Mouse (Mus musculus) intestine, postnatal 0 days (tissue): Measurements from ENCODE around the gene Hnrnph1. TPM values are rescaled to one million over a fixed set of nuclear protein-coding genes. Genes with fewer than 3 reads are reported as not detected.
"Not testable (repeated sequence)": the region's sequence is repeated elsewhere in the genome, so short reads cannot be mapped to it uniquely, and the experiment has no call there.

Experiments
- ATAC-seq: fragments of 200-750 bp; cut with Nextera tagmentation; 2 replicates; pipeline ENCODE4 v1.8.0; 2017; ENCODE audit warnings: mild to moderate bottlenecking, moderate TSS enrichment, moderate library complexity
- H3K27ac ChIP-seq: fragments of 300-500 bp; sonication (generic); 2 replicates; pipeline ENCODE4 v1.5.1; 2014; ENCODE audit warnings: mild to moderate bottlenecking, low read depth, low read length, moderate library complexity
- H3K27me3 ChIP-seq: fragments of 300-500 bp; sonication (generic); replicated peaks from 2 replicates; pipeline ENCODE4 v1.6.1; 2014; ENCODE audit warnings: low read length, mixed read lengths; ENCODE audit not compliant: control insufficient read depth, insufficient read depth
- H3K36me3 ChIP-seq: fragments of 300-500 bp; sonication (generic); 2 replicates; pipeline ENCODE4 v1.6.1; 2014; ENCODE audit warnings: mild to moderate bottlenecking, moderate library complexity; ENCODE audit not compliant: control insufficient read depth, insufficient read depth
- H3K4me1 ChIP-seq: fragments of 300-500 bp; sonication (generic); replicated peaks from 2 replicates; pipeline ENCODE4 v1.6.1; 2014; ENCODE audit warnings: antibody characterized with exemption, low read length, mixed read lengths; ENCODE audit not compliant: control insufficient read depth, insufficient read depth
- H3K4me2 ChIP-seq: fragments of 300-500 bp; sonication (generic); replicated peaks from 2 replicates; pipeline ENCODE4 v1.6.1; 2014; ENCODE audit warnings: low read depth, mild to moderate bottlenecking, moderate library complexity
- H3K4me3 ChIP-seq: fragments of 300-500 bp; sonication (generic); 2 replicates; pipeline ENCODE4 v1.5.1; 2014; ENCODE audit warnings: low read depth, low read length
- H3K9ac ChIP-seq: fragments of 300-500 bp; sonication (generic); 2 replicates; pipeline ENCODE4 v1.6.1; 2014; ENCODE audit warnings: mild to moderate bottlenecking, low read depth, low read length
- H3K9me3 ChIP-seq: fragments of 300-500 bp; sonication (generic); 2 replicates; pipeline ENCODE4 v1.6.1; 2016; ENCODE audit warnings: mixed run types; ENCODE audit not compliant: control insufficient read depth
- CTCF ChIP-seq: sonication (generic); IDR thresholded peaks from 2 replicates; pipeline ENCODE4 v1.5.1; 2016; ENCODE audit warnings: low read depth, mild to moderate bottlenecking, control low read depth, antibody characterized with exemption, moderate library complexity
- WGBS: fragments of 180-500 bp; shearing (Covaris S2); extraction: QIAGEN DNeasy Blood & Tissue Kit; methylation state at CpG from one replicate; pipeline ENCODE4 v1.1.7; 2014; 5-methylcytosine and 5-hydroxymethylcytosine counted together
- polyA plus RNA-seq: library from polyadenylated mRNA; unstranded; fragments of >200 nt; fragmentation: Nextera tagmentation; extraction: Ambion mirVana; gene quantifications from 2 replicates; pipeline ENCODE4 v1.2.1, GENCODE M21; 2015

Hnrnph1 gene
- polyA plus RNA-seq, 1 experiment from 2014 or later: 111 TPM

GRCm38 (mm10) chr11:50358950-50359861 is 17.6 kb upstream of the Hnrnph1 start:
- H3K4me1 ChIP-seq: no peaks in the 10 kb centered on the region
- peak overlapping the region; percentile 50 for H3K9ac ChIP-seq
- no peak overlapping the region for H3K27ac ChIP-seq
- H3K27me3 ChIP-seq: no peaks in the 10 kb centered on the region
- H3K4me2 ChIP-seq: peak overlapping the region; percentile 87
- peak; percentile 39; the same call in 1 of the 2 replicates for ATAC-seq
- WGBS: 2% methylated on average over 74 of the region's 74 CpGs
- H3K4me3 ChIP-seq: peak overlapping the region; percentile 48
- H3K9me3 ChIP-seq: no peaks in the 10 kb centered on the region
- no peaks in the 10 kb centered on the region for H3K36me3 ChIP-seq
- TF ChIP-seq CTCF: no peak

- not testable (repeated sequence) for H3K36me3 ChIP-seq, H3K27ac ChIP-seq, H3K4me3 ChIP-seq, H3K9ac ChIP-seq, H3K4me1 ChIP-seq, H3K4me2 ChIP-seq, ATAC-seq, H3K27me3 ChIP-seq, H3K9me3 ChIP-seq
- WGBS: 88% methylated on average over 1 of the region's 1 CpGs
Observed at GRCm38 (mm10) chr11:50361282-50361681, 15.5 kb upstream of the Hnrnph1 start.

- Histone ChIP-seq H3K36me3 (no peaks in the 10 kb centered on the region), H3K4me1 (no peaks in the 10 kb centered on the region), H3K9me3 (no peaks in the 10 kb centered on the region), H3K27me3 (no peaks in the 10 kb centered on the region), H3K9ac (no peak overlapping the region), H3K4me3 (no peak overlapping the region), H3K27ac (no peak overlapping the region), H3K4me2 (no peak overlapping the region)
- WGBS: 5% methylated on average over 4 of the region's 4 CpGs
- 0 out of 2 replicates have a peak, but pooled peaks have one; percentile 42 for ATAC-seq
- peak; percentile 93 for TF ChIP-seq CTCF
Observed at GRCm38 (mm10) chr11:50364548-50364947, 12.2 kb upstream of the Hnrnph1 start.

GRCm38 (mm10) chr11:50365322-50365721 is 11.5 kb upstream of the Hnrnph1 start:
- no peak overlapping the region for H3K27ac ChIP-seq
- TF ChIP-seq CTCF: no peak
- no peak overlapping the region for H3K4me3 ChIP-seq
- H3K36me3 ChIP-seq: no peaks in the 10 kb centered on the region
- no peak for ATAC-seq
- H3K9me3 ChIP-seq: no peaks in the 10 kb centered on the region
- no peaks in the 10 kb centered on the region for H3K4me1 ChIP-seq
- no peak overlapping the region for H3K4me2 ChIP-seq
- no peaks in the 10 kb centered on the region for H3K27me3 ChIP-seq
- no peak overlapping the region for H3K9ac ChIP-seq

GRCm38 (mm10) chr11:50367531-50367930 is 9.3 kb upstream of the Hnrnph1 start:
- H3K9ac ChIP-seq: no peak overlapping the region
- no peaks in the 10 kb centered on the region for H3K9me3 ChIP-seq
- TF ChIP-seq CTCF: no peak
- H3K36me3 ChIP-seq: no peaks in the 10 kb centered on the region
- no peak for ATAC-seq
- no peak overlapping the region for H3K27ac ChIP-seq
- no peaks in the 10 kb centered on the region for H3K4me1 ChIP-seq
- WGBS: 95% methylated on average over 9 of the region's 9 CpGs
- H3K27me3 ChIP-seq: no peaks in the 10 kb centered on the region
- no peak overlapping the region for H3K4me3 ChIP-seq
- H3K4me2 ChIP-seq: no peak overlapping the region

- WGBS: 76% methylated on average over 5 of the region's 5 CpGs
- TF ChIP-seq CTCF: no peak
Observed at GRCm38 (mm10) chr11:50369360-50369911, 7.4 kb upstream of the Hnrnph1 start.

More at GRCm38 (mm10) chr11:50369360-50369911, 7.4 kb upstream of the Hnrnph1 start:
- no peak for ATAC-seq
- Histone ChIP-seq H3K27me3 (no peaks in the 10 kb centered on the region), H3K9ac (no peak overlapping the region), H3K36me3 (no peaks in the 10 kb centered on the region), H3K4me1 (no peaks in the 10 kb centered on the region), H3K4me2 (no peak overlapping the region), H3K4me3 (no peak overlapping the region), H3K27ac (no peak overlapping the region), H3K9me3 (no peaks in the 10 kb centered on the region)
